Mouse (Mus musculus) naive thymus-derived CD4-positive, alpha-beta T cell, adult 2 months (primary cell): ENCODE results near the gene Hoxd8.
A peak's percentile ranks its signal among the peaks of the same experiment; 100 is the strongest.

Source experiments
- DNase-seq: peaks from one replicate; pipeline ENCODE4 v3.0.0-alpha.2; 2011; ENCODE audit warnings: low read depth

Hoxd8 gene

GRCm38 (mm10) chr2:74699053-74699430, 5.4 kb upstream of the Hoxd8 start:
- DNase-seq, result no peak

- DNase-seq, result no peak
These were observed 4.5 kb upstream of the Hoxd8 start for GRCm38 (mm10) chr2:74699664-74700545.

- DNase-seq, result no peak
These were observed 3.8 kb upstream of the Hoxd8 start for GRCm38 (mm10) chr2:74700546-74701112.

GRCm38 (mm10) chr2:74701949-74702819, 2.2 kb upstream of the Hoxd8 start:
- DNase-seq, result peak; percentile 83

GRCm38 (mm10) chr2:74702820-74703219, 1.6 kb upstream of the Hoxd8 start:
- no peak for DNase-seq

- no peak for DNase-seq
These were observed 1.1 kb upstream of the Hoxd8 start for GRCm38 (mm10) chr2:74703317-74703716.

- no peak for DNase-seq
These were observed 559 bp upstream of the Hoxd8 start for GRCm38 (mm10) chr2:74703720-74704392.

GRCm38 (mm10) chr2:74704999-74705466, 618 bp downstream of the Hoxd8 start:
- no peak for DNase-seq

GRCm38 (mm10) chr2:74705467-74706089, 1.2 kb downstream of the Hoxd8 start:
- DNase-seq, result peak; percentile 41

GRCm38 (mm10) chr2:74706393-74706960, 2.1 kb downstream of the Hoxd8 start:
- DNase-seq, result no peak

- no peak for DNase-seq
These were observed 3.2 kb downstream of the Hoxd8 start for GRCm38 (mm10) chr2:74707599-74707998.

GRCm38 (mm10) chr2:74708676-74709075, 4.3 kb downstream of the Hoxd8 start:
- DNase-seq, result no peak

GRCm38 (mm10) chr2:74709465-74710419, 5.3 kb downstream of the Hoxd8 start:
- no peak for DNase-seq

- no peak for DNase-seq
These were observed 6.6 kb downstream of the Hoxd8 start for GRCm38 (mm10) chr2:74710929-74711543.

GRCm38 (mm10) chr2:74711721-74712621, 7.6 kb downstream of the Hoxd8 start, which contains the start of the genes Hoxd3 and Hoxd4:
Gene Hoxd3 (plus strand): TSS chr2:74711927.
Gene Hoxd4 (plus strand): TSS chr2:74711929.
- no peak for DNase-seq

GRCm38 (mm10) chr2:74713239-74714150, 9.1 kb downstream of the Hoxd8 start:
- no peak for DNase-seq

- no peak for DNase-seq
These were observed 9.9 kb downstream of the Hoxd8 start for GRCm38 (mm10) chr2:74714156-74714789.
